ENCODE assay signal across 19 mouse cellular contexts in genomic region chr1:120708511-120708910, GRCm38 (mm10).
DNase-seq lines count a peak whose midpoint lies in the region.
"Had no signal": no experiment of that assay in that cellular context is flagged by ENCODE, and none has a peak within 500 bp of the region (broad histone marks: within the 10 kb centered on the region; RNA-seq: fewer than 3 reads in every experiment).

No protein-coding gene starts in this region.

- DNase-seq in frontal cortex, adult 2 months (ENCODE audit: extremely low spot score in 1 of 2, low spot score in 1 of 2), result peak; percentile 9 to 37
- DNase-seq in frontal cortex, postnatal 10 days (ENCODE audit: low spot score in 2 of 2), result no peak
- peak; percentile 23 for DNase-seq in right cerebral cortex, adult 18-20 months
- no peak for DNase-seq in right cerebral cortex, postnatal 4 days
- DNase-seq in right cerebral cortex, postnatal 14 days, result peak; percentile 25
- no peak for DNase-seq in heart, postnatal 14 days
- no peak for DNase-seq in urinary bladder, adult 18-20 months (ENCODE audit: low spot score in 2 of 2)
- DNase-seq: adrenal gland, postnatal 14 days; cerebellum, adult 18-20 months; cerebellum, postnatal 10 days; gastrocnemius, postnatal 25 days; heart, adult 11 months; heart, postnatal 4 days; kidney, adult 8-10 months; kidney, postnatal 4 days; liver, postnatal 0 days; lung, postnatal 36 days; spleen, adult 18-20 months; thymus, adult 2 months had no signal

- intact Hi-C loops in heart, postnatal 14 days (cut with DNase I), result no loop called here

Comparison
In these comparisons a context has a peak if more than half of its experiments do, and no peak if none do; other contexts are left out.
1. DNase-seq: peak in frontal cortex, adult 2 months (2 of 2), right cerebral cortex, adult 18-20 months (single experiment) and right cerebral cortex, postnatal 14 days (single experiment); none in frontal cortex, postnatal 10 days (0 of 2), right cerebral cortex, postnatal 4 days (single experiment), heart, postnatal 14 days (0 of 2) and urinary bladder, adult 18-20 months (0 of 2).